Mouse (Mus musculus) splenic B cell, adult 2 months (primary cell): ENCODE data around the gene Polr2a.
"Not testable (repeated sequence)": the region's sequence is repeated elsewhere in the genome, so short reads cannot be mapped to it uniquely, and the experiment has no call there.

Source experiments
- DNase-seq: peaks from one replicate; pipeline ENCODE4 v3.0.0-alpha.2; 2011; ENCODE audit warnings: low read depth, low spot score
- H3K27me3 ChIP-seq: 2 replicates; pipeline ENCODE4 v1.6.1; 2012; ENCODE audit warnings: mild to moderate bottlenecking, low read length, moderate library complexity, mixed read lengths; ENCODE audit not compliant: control insufficient read depth, poor library complexity, insufficient read depth, severe bottlenecking
- H3K36me3 ChIP-seq: 2 replicates; pipeline ENCODE4 v1.6.1; 2012; ENCODE audit warnings: mild to moderate bottlenecking, low read length, moderate library complexity, mixed read lengths; ENCODE audit not compliant: control insufficient read depth, poor library complexity, insufficient read depth, severe bottlenecking

Gene Polr2a

DNA sequence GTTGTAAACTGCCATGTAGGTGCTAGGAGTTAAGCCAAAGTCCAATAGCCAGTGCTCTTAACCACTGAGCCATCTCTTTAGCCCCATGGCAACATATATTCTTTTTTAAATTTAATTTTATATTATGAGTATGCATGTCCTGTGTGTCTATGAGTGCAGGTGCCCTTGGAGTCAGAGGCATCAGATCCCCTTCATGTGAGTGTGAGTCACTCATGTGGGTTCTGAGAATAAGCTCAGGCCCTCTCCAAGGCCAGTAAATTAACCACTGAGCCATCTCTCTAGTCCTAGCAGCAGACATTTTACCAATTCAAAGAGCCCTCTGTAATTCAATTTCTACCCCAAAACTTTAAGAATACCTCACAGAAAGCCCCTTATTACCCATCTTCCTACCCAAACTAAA is 5.8 kb downstream of the Polr2a start:
- DNase-seq, result no peak
- Histone ChIP-seq H3K36me3 (peaks cover 7% of the 10 kb centered on the region; the same call in 1 of the 2 replicates), H3K27me3 (no peaks in the 10 kb centered on the region)

- DNase-seq, result no peak
- Histone ChIP-seq H3K36me3 (peaks cover 11% of the 10 kb centered on the region), H3K27me3 (no peaks in the 10 kb centered on the region)
Observed at GRCm38 (mm10) chr11:69751635-69752034, 6.8 kb downstream of the Polr2a start.

- peak; percentile 44 for DNase-seq
Observed at GRCm38 (mm10) chr11:69731408-69731807, 27.0 kb downstream of the Polr2a start.

GRCm38 (mm10) chr11:69729063-69729462 is 29.4 kb downstream of the Polr2a start:
- Histone ChIP-seq H3K36me3 (no peaks in the 10 kb centered on the region), H3K27me3 (no peaks in the 10 kb centered on the region)
- peak; percentile 86 for DNase-seq

More at GRCm38 (mm10) chr11:69731408-69731807, 27.0 kb downstream of the Polr2a start:
- H3K36me3 ChIP-seq, result peaks cover 13% of the 10 kb centered on the region
- not testable (repeated sequence) for H3K27me3 ChIP-seq

DNA sequence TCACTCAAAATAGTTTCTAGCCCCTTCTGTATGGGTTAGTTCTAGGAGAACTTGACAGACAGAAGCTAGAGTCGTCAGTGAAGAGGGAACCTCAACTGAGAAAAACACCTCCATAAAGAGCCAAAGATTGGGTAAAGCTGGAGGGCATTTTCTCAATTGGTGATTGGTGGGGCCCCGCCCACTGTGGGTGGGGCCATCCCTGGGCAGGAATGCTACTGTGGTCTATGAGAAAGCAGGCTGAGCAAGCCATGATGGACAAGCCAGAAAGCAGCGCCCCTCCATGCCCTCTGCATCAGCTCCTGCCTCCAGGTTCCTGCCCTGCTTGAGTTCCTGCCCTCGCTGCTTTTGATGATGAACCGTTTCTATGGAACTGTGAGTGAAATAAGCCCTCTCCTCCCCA is 32.5 kb downstream of the Polr2a start:
- DNase-seq, result no peak
- Histone ChIP-seq H3K36me3 (no peaks in the 10 kb centered on the region), H3K27me3 (no peaks in the 10 kb centered on the region)

- H3K36me3 ChIP-seq, result no peaks in the 10 kb centered on the region
- no peak for DNase-seq
- no peaks in the 10 kb centered on the region for H3K27me3 ChIP-seq
Observed at GRCm38 (mm10) chr11:69723074-69723473, 35.4 kb downstream of the Polr2a start.

DNA sequence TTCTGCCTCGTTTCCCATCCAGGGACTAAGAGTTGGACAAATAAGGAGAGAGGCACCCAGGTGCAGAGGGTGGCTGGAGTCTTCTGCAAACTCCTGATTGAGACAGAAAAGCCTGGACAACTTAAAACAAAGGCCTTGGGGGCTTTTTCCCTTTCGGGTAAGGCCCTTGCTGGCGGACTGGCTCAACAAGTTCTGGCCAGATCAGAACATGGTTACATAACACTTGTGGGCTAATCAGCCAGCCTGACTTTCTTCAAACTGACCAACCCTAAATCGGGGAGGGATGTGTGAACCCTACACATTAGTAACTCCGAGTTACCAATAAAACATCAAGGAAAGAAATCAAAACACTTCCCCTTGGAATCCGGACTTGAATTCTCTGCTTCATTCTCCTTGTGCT is 37.6 kb downstream of the Polr2a start:
- Histone ChIP-seq H3K27me3 (no peaks in the 10 kb centered on the region), H3K36me3 (no peaks in the 10 kb centered on the region)
- no peak for DNase-seq

DNA sequence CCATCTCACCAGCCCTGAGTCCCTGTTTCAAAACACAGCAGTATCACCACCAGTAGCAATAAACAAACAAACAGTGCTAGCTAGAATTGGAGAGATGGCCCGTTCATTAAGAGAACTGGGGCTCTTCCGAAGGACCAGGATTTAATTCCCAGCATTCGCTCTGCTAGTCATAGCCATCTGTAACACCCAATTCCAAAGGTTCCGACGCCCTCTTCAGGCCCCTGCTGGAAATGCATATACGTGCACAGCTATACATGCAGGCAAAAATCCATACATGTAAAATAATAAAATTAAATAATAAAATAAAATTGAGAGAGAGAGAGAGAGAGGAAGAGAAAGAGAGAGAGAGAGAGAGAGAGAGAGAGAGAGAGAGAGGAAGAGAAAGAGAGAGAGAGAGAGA is 39.0 kb downstream of the Polr2a start:
- no peak for DNase-seq
- no peaks in the 10 kb centered on the region for H3K27me3 ChIP-seq
- H3K36me3 ChIP-seq, result no peaks in the 10 kb centered on the region

DNA sequence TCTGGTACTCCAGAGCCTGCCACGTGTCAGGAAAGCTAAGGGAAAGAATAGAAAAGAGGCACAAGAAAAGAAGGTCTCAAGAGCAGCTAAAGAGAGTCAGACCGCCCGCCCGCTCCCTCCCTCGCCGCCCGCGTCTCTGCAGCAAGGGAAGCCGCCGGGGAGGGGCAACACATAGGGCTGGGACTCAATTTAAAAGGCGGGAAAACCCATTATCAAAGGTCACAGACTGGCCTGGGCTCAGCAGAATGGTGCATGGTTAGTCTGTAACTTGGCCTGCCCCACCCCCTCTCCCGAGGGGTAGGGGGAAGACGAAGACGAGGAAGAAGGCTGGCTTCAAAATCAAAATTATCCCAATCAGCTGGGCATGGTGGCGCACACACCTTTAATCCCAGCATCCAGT is 39.8 kb downstream of the Polr2a start:
- no peaks in the 10 kb centered on the region for H3K36me3 ChIP-seq
- H3K27me3 ChIP-seq, result no peaks in the 10 kb centered on the region
- no peak for DNase-seq

DNA sequence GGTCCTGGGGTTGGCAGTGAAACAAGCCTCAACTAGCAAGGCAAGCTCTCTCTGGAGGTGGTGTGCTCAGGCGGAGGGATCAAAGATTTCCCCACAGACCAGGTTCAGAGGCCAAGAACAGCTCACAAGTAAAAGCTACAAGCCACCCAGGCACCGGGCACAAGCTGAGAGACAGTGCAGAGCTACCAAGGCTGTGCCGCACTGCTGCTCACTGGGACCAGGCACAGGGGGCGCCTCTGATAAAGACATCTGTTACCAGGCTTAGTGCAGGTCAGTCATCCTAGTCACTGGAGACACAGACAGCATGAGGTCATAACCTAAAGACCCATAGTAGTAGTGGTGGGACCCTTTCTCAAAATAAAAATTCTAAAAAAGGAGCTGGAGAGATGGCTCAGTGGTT is 41.5 kb downstream of the Polr2a start:
- Histone ChIP-seq H3K27me3 (no peaks in the 10 kb centered on the region), H3K36me3 (no peaks in the 10 kb centered on the region)
- no peak for DNase-seq

- no peaks in the 10 kb centered on the region for H3K27me3 ChIP-seq
- no peaks in the 10 kb centered on the region for H3K36me3 ChIP-seq
- no peak for DNase-seq
Observed at GRCm38 (mm10) chr11:69715929-69716328, 42.5 kb downstream of the Polr2a start.

DNA sequence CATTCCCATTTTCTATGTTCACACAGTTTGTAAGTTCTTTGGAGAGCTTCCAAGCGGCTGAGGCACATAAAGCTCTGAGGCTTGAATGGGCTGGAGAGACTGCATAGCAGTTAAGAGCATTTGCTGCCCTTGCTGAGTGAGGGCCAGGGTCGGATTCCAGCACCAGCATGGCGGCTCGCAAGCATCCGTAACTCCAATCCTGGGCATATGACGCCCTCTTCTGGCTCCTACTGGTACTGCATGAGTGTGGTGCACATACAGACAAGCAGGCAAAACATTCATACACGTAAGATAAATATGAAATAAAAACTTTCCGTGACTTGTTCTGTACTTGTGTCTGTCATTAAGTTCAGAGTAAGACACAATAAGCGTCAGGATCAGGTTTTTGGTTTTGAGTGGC is 43.0 kb downstream of the Polr2a start:
- Histone ChIP-seq H3K36me3 (no peaks in the 10 kb centered on the region), H3K27me3 (no peaks in the 10 kb centered on the region)
- DNase-seq, result peak; percentile 39

DNA sequence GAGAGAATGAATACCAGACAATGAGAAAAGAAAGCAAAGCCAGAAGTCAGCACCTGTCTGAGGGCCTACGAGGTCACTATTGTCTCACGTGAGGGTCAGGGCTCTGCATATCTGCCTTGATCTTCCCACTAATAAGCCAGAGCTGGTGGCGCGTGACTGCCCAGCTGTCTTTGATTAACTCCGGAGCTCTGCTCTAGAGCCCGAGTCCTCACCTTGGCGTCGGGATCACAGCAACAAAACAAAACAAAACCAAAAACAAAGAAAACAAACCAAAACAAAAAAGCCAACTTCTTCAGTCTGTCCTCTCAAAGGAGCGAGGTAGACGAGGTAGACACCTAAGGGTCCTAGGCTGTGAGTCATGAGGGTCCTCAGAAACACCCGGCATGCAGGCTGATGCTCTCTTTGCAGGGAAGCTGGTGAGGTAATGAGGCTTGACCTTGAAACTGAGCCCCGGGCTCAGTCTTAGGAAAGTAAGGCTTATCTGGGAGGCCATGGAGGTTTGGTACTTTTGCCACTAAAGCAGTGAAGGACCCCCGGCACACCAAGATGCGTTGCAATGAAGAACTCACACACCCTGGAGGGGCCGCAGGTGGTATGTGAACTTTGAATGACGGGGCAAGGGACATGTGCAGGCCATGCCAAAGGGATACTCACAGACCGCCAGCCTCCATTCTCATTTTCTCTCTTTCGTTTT is 43.7 kb downstream of the Polr2a start:
- no peak for DNase-seq
- Histone ChIP-seq H3K36me3 (no peaks in the 10 kb centered on the region), H3K27me3 (no peaks in the 10 kb centered on the region)

DNA sequence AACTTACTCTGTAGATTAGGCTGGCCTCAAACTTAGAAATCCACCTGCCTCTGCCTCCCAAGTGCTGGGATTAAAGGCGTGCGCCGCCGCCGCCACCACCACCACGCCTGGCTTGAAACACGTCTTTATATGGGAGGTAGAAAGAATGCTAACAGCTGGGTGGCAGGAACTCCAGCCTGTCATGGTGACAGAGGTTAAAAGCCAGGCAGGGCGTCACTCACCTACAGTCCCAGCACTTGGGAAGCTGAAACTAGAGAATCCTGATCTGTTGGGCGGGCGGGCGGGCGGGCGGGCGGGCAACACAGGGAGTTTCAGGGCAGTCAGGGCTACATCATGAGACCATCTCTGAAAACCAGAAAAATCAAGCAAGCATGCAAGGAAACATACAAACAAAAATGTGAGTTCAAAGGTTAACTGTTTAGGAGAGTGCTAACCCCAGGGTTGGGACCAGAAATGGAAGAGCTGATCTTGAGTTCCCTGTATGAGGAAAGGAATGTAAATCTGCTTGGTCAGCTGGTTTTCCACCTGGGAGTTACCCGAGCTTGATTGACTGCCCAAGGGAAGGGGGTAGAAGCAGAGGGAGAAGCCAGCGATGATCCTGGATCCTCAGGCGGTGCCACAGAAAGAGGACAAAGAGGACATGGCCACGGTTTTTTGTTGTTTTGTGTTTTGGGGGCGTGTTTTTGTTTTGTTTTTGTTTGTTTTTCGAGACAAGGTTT is 45.3 kb downstream of the Polr2a start:
- no peaks in the 10 kb centered on the region for H3K27me3 ChIP-seq
- no peaks in the 10 kb centered on the region for H3K36me3 ChIP-seq
- no peak for DNase-seq

- Histone ChIP-seq H3K36me3 (no peaks in the 10 kb centered on the region), H3K27me3 (no peaks in the 10 kb centered on the region)
- no peak for DNase-seq
Observed at GRCm38 (mm10) chr11:69711082-69711481, 47.4 kb downstream of the Polr2a start.
